Mouse (Mus musculus): Measurements from ENCODE around the gene Erbin. TPM values are rescaled to one million over a fixed set of nuclear protein-coding genes. Genes with fewer than 3 reads are reported as not detected.

The Erbin gene
- polyA plus RNA-seq, 1 experiment from 2014 or later: 4.9 TPM

GRCm38 (mm10) chr13:103890038-103890437 is 30.3 kb downstream of the Erbin start:
- Histone ChIP-seq H3K4me3 (ENCODE audit: low read depth, low read length) (no peak overlapping the region), H3K9me3 (replicated peaks; ENCODE audit: control insufficient read depth, low read length) (no peaks in the 10 kb centered on the region), H3K36me3 (ENCODE audit: control insufficient read depth, insufficient read depth) (no peaks in the 10 kb centered on the region), H3K9ac (ENCODE audit: low read depth, low read length) (no peak overlapping the region), H3K27me3 (ENCODE audit: control insufficient read depth, insufficient read depth, low read depth, low read length) (no peaks in the 10 kb centered on the region), H3K27ac (ENCODE audit: low read length) (no peak overlapping the region), H3K4me1 (ENCODE audit: control insufficient read depth, low read depth, low read length) (no peaks in the 10 kb centered on the region; the same call in 1 of the 2 replicates), H3K4me2 (ENCODE audit: low read depth, low read length) (no peak overlapping the region)
- 51% methylated on average over 3 of the region's 3 CpGs for WGBS (ENCODE audit: insufficient replicate concordance)
- no peak for ATAC-seq (ENCODE audit: low read depth)

GRCm38 (mm10) chr13:103886503-103886902 is 33.8 kb downstream of the Erbin start:
- H3K27me3 ChIP-seq (ENCODE audit: control insufficient read depth, insufficient read depth, low read depth, low read length): no peaks in the 10 kb centered on the region
- no peak overlapping the region for H3K27ac ChIP-seq (ENCODE audit: low read length)
- no peaks in the 10 kb centered on the region for H3K9me3 ChIP-seq (replicated peaks; ENCODE audit: control insufficient read depth, low read length)
- H3K4me1 ChIP-seq (ENCODE audit: control insufficient read depth, low read depth, low read length): no peaks in the 10 kb centered on the region
- WGBS (ENCODE audit: insufficient replicate concordance): 49% methylated on average over 3 of the region's 3 CpGs
- no peaks in the 10 kb centered on the region for H3K36me3 ChIP-seq (ENCODE audit: control insufficient read depth, insufficient read depth)
- no peak overlapping the region for H3K4me2 ChIP-seq (ENCODE audit: low read depth, low read length)
- ATAC-seq (ENCODE audit: low read depth): no peak
- H3K4me3 ChIP-seq (ENCODE audit: low read depth, low read length): no peak overlapping the region
- no peak overlapping the region for H3K9ac ChIP-seq (ENCODE audit: low read depth, low read length)

GRCm38 (mm10) chr13:103881200-103881599 is 39.1 kb downstream of the Erbin start:
- H3K4me3 ChIP-seq (ENCODE audit: low read depth, low read length): no peak overlapping the region
- no peak for ATAC-seq (ENCODE audit: low read depth)
- 48% methylated on average over 4 of the region's 4 CpGs for WGBS (ENCODE audit: insufficient replicate concordance)
- no peaks in the 10 kb centered on the region for H3K36me3 ChIP-seq (ENCODE audit: control insufficient read depth, insufficient read depth)
- H3K9ac ChIP-seq (ENCODE audit: low read depth, low read length): no peak overlapping the region
- no peaks in the 10 kb centered on the region for H3K27me3 ChIP-seq (ENCODE audit: control insufficient read depth, insufficient read depth, low read depth, low read length)
- H3K4me2 ChIP-seq (ENCODE audit: low read depth, low read length): no peak overlapping the region
- H3K9me3 ChIP-seq (replicated peaks; ENCODE audit: control insufficient read depth, low read length): no peaks in the 10 kb centered on the region
- peaks cover 2% of the 10 kb centered on the region for H3K4me1 ChIP-seq (ENCODE audit: control insufficient read depth, low read depth, low read length)
- no peak overlapping the region for H3K27ac ChIP-seq (ENCODE audit: low read length)

- no peak overlapping the region for H3K9ac ChIP-seq (ENCODE audit: low read depth, low read length)
- no peak overlapping the region for H3K4me2 ChIP-seq (ENCODE audit: low read depth, low read length)
- H3K4me3 ChIP-seq (ENCODE audit: low read depth, low read length): no peak overlapping the region
- peaks cover 6% of the 10 kb centered on the region for H3K4me1 ChIP-seq (ENCODE audit: control insufficient read depth, low read depth, low read length)
- H3K27ac ChIP-seq (ENCODE audit: low read length): no peak overlapping the region
- H3K36me3 ChIP-seq (ENCODE audit: control insufficient read depth, insufficient read depth): no peaks in the 10 kb centered on the region
- no peaks in the 10 kb centered on the region for H3K9me3 ChIP-seq (replicated peaks; ENCODE audit: control insufficient read depth, low read length)
- H3K27me3 ChIP-seq (ENCODE audit: control insufficient read depth, insufficient read depth, low read depth, low read length): no peaks in the 10 kb centered on the region
- no peak for ATAC-seq (ENCODE audit: low read depth)
Measured at GRCm38 (mm10) chr13:103876743-103877142, 43.6 kb downstream of the Erbin start.

GRCm38 (mm10) chr13:103875823-103876514 is 44.3 kb downstream of the Erbin start:
- WGBS (ENCODE audit: insufficient replicate concordance): 29% methylated on average over 6 of the region's 6 CpGs
- peak; percentile 86 for ATAC-seq (ENCODE audit: low read depth)

GRCm38 (mm10) chr13:103870786-103871185 is 49.5 kb downstream of the Erbin start:
- ATAC-seq (ENCODE audit: low read depth): no peak
- Histone ChIP-seq H3K4me2 (ENCODE audit: low read depth, low read length) (no peak overlapping the region), H3K36me3 (ENCODE audit: control insufficient read depth, insufficient read depth) (no peaks in the 10 kb centered on the region; the same call in 1 of the 2 replicates), H3K4me1 (ENCODE audit: control insufficient read depth, low read depth, low read length) (peaks cover 2% of the 10 kb centered on the region), H3K9me3 (replicated peaks; ENCODE audit: control insufficient read depth, low read length) (no peaks in the 10 kb centered on the region), H3K9ac (ENCODE audit: low read depth, low read length) (no peak overlapping the region), H3K4me3 (ENCODE audit: low read depth, low read length) (no peak overlapping the region), H3K27ac (ENCODE audit: low read length) (no peak overlapping the region), H3K27me3 (ENCODE audit: control insufficient read depth, insufficient read depth, low read depth, low read length) (no peaks in the 10 kb centered on the region)
- 52% methylated on average over 3 of the region's 3 CpGs for WGBS (ENCODE audit: insufficient replicate concordance)

More at GRCm38 (mm10) chr13:103875823-103876514, 44.3 kb downstream of the Erbin start:
- no peak overlapping the region for H3K27ac ChIP-seq (ENCODE audit: low read length)
- H3K27me3 ChIP-seq (ENCODE audit: control insufficient read depth, insufficient read depth, low read depth, low read length): no peaks in the 10 kb centered on the region
- H3K36me3 ChIP-seq (ENCODE audit: control insufficient read depth, insufficient read depth): no peaks in the 10 kb centered on the region
- H3K4me2 ChIP-seq (ENCODE audit: low read depth, low read length): no peak overlapping the region
- no peak overlapping the region for H3K4me3 ChIP-seq (ENCODE audit: low read depth, low read length)
- no peaks in the 10 kb centered on the region for H3K9me3 ChIP-seq (replicated peaks; ENCODE audit: control insufficient read depth, low read length)
- no peak overlapping the region for H3K9ac ChIP-seq (ENCODE audit: low read depth, low read length)
- H3K4me1 ChIP-seq (ENCODE audit: control insufficient read depth, low read depth, low read length): peaks cover 6% of the 10 kb centered on the region

GRCm38 (mm10) chr13:103870117-103870516 is 50.2 kb downstream of the Erbin start:
- 81% methylated on average over 1 of the region's 1 CpGs for WGBS (ENCODE audit: insufficient replicate concordance)
- Histone ChIP-seq H3K4me3 (ENCODE audit: low read depth, low read length) (no peak overlapping the region), H3K4me1 (ENCODE audit: control insufficient read depth, low read depth, low read length) (no peaks in the 10 kb centered on the region), H3K9ac (ENCODE audit: low read depth, low read length) (no peak overlapping the region), H3K36me3 (ENCODE audit: control insufficient read depth, insufficient read depth) (no peaks in the 10 kb centered on the region; the same call in 1 of the 2 replicates), H3K4me2 (ENCODE audit: low read depth, low read length) (no peak overlapping the region), H3K27me3 (ENCODE audit: control insufficient read depth, insufficient read depth, low read depth, low read length) (no peaks in the 10 kb centered on the region), H3K9me3 (replicated peaks; ENCODE audit: control insufficient read depth, low read length) (no peaks in the 10 kb centered on the region), H3K27ac (ENCODE audit: low read length) (no peak overlapping the region)
- no peak for ATAC-seq (ENCODE audit: low read depth)

- H3K9ac ChIP-seq (ENCODE audit: low read depth, low read length): no peak overlapping the region
- WGBS (ENCODE audit: insufficient replicate concordance): 29% methylated on average over 1 of the region's 1 CpGs
- no peak overlapping the region for H3K4me3 ChIP-seq (ENCODE audit: low read depth, low read length)
- H3K27ac ChIP-seq (ENCODE audit: low read length): no peak overlapping the region
- no peaks in the 10 kb centered on the region for H3K9me3 ChIP-seq (replicated peaks; ENCODE audit: control insufficient read depth, low read length)
- H3K27me3 ChIP-seq (ENCODE audit: control insufficient read depth, insufficient read depth, low read depth, low read length): no peaks in the 10 kb centered on the region
- no peak overlapping the region for H3K4me2 ChIP-seq (ENCODE audit: low read depth, low read length)
- no peaks in the 10 kb centered on the region for H3K4me1 ChIP-seq (ENCODE audit: control insufficient read depth, low read depth, low read length)
- ATAC-seq (ENCODE audit: low read depth): no peak
- no peaks in the 10 kb centered on the region; the same call in none of the 2 replicates for H3K36me3 ChIP-seq (ENCODE audit: control insufficient read depth, insufficient read depth)
Measured at GRCm38 (mm10) chr13:103868875-103869274, 51.4 kb downstream of the Erbin start.

GRCm38 (mm10) chr13:103862041-103862440 is 58.3 kb downstream of the Erbin start:
- Histone ChIP-seq H3K4me1 (ENCODE audit: control insufficient read depth, low read depth, low read length) (no peaks in the 10 kb centered on the region), H3K4me2 (ENCODE audit: low read depth, low read length) (no peak overlapping the region), H3K36me3 (ENCODE audit: control insufficient read depth, insufficient read depth) (no peaks in the 10 kb centered on the region; the same call in none of the 2 replicates), H3K27ac (ENCODE audit: low read length) (no peak overlapping the region), H3K9me3 (replicated peaks; ENCODE audit: control insufficient read depth, low read length) (no peaks in the 10 kb centered on the region), H3K4me3 (ENCODE audit: low read depth, low read length) (no peak overlapping the region), H3K27me3 (ENCODE audit: control insufficient read depth, insufficient read depth, low read depth, low read length) (no peaks in the 10 kb centered on the region), H3K9ac (ENCODE audit: low read depth, low read length) (no peak overlapping the region)
- ATAC-seq (ENCODE audit: low read depth): no peak
- 72% methylated on average over 4 of the region's 4 CpGs for WGBS (ENCODE audit: insufficient replicate concordance)
